ENCODE assay signal across 8 mouse cellular contexts in genomic region chr9:56213451-56214291, GRCm38 (mm10). TPM values are rescaled to one million over a fixed set of nuclear protein-coding genes. Genes with fewer than 3 reads are reported as not detected.
DNase-seq lines count a peak whose midpoint lies in the region; ATAC-seq and TF ChIP-seq lines count a peak whose summit lies in the region.
"Had no signal": no experiment of that assay in that cellular context is flagged by ENCODE, and none has a peak within 500 bp of the region (broad histone marks: within the 10 kb centered on the region; RNA-seq: fewer than 3 reads in every experiment).

No protein-coding gene starts in this region.

- H3K9me3 ChIP-seq in E14TG2a.4 (ENCODE audit: low read length) = peaks cover 6% of the 10 kb centered on the region; the same call in 1 of the 2 replicates
- H3K9me3 ChIP-seq in heart, embryonic 15.5 days (replicated peaks) = no peaks in the 10 kb centered on the region
- no peaks in the 10 kb centered on the region for H3K9me3 ChIP-seq in lung, embryonic 16.5 days (ENCODE audit: control insufficient read depth, low read length)
- H3K9me3 ChIP-seq: limb, embryonic 15.5 days had no signal

- no peaks in the 10 kb centered on the region for H3K36me3 ChIP-seq in E14TG2a.4 (ENCODE audit: insufficient read depth, low read length)
- H3K36me3 ChIP-seq in heart, embryonic 15.5 days = no peaks in the 10 kb centered on the region
- no peaks in the 10 kb centered on the region for H3K36me3 ChIP-seq in lung, embryonic 16.5 days (ENCODE audit: control insufficient read depth, insufficient read depth, low read length)
- H3K36me3 ChIP-seq: limb, embryonic 15.5 days had no signal

- TF ChIP-seq CTCF in E14TG2a.4 (conservative IDR thresholded peaks at IDR 0.05; ENCODE audit: low read length) = peak; percentile 81

- ATAC-seq in heart, embryonic 15.5 days (replicated peaks; ENCODE audit: insufficient number of reproducible peaks, insufficient read depth, low FRiP score, low read depth) = no peak
- ATAC-seq in lung, embryonic 16.5 days (ENCODE audit: low read depth) = peak; percentile 63

- peak overlapping the region; percentile 50 for H3K27ac ChIP-seq in heart, embryonic 15.5 days
- 0 out of 2 replicates have a peak overlapping the region, but pooled peaks have one; percentile 34 for H3K27ac ChIP-seq in lung, embryonic 16.5 days (ENCODE audit: low read length)
- H3K27ac ChIP-seq: limb, embryonic 15.5 days had no signal

- H3K9ac ChIP-seq in heart, embryonic 15.5 days = no peak overlapping the region
- H3K9ac ChIP-seq in lung, embryonic 16.5 days (ENCODE audit: low read length) = no peak overlapping the region
- H3K9ac ChIP-seq: limb, embryonic 15.5 days had no signal

- H3K4me2 ChIP-seq in heart, embryonic 15.5 days = peak overlapping the region; percentile 35; the same call in 1 of the 2 replicates
- no peak overlapping the region for H3K4me2 ChIP-seq in lung, embryonic 16.5 days (ENCODE audit: low read depth, low read length)
- H3K4me2 ChIP-seq: limb, embryonic 15.5 days had no signal

- H3K4me3 ChIP-seq in E14TG2a.4 (replicated peaks; ENCODE audit: low read length) = no peak overlapping the region
- H3K4me3 ChIP-seq in heart, embryonic 15.5 days = no peak overlapping the region
- H3K4me3 ChIP-seq in lung, embryonic 16.5 days (ENCODE audit: low read length) = no peak overlapping the region
- H3K4me3 ChIP-seq: limb, embryonic 15.5 days had no signal

- H3K27me3 ChIP-seq in E14TG2a.4 (ENCODE audit: insufficient read depth, low read length) = no peaks in the 10 kb centered on the region
- H3K27me3 ChIP-seq in heart, embryonic 15.5 days = no peaks in the 10 kb centered on the region
- no peaks in the 10 kb centered on the region for H3K27me3 ChIP-seq in lung, embryonic 16.5 days (ENCODE audit: control insufficient read depth, insufficient read depth, low read depth, low read length)
- H3K27me3 ChIP-seq: limb, embryonic 15.5 days had no signal

- H3K4me1 ChIP-seq in E14TG2a.4 (replicated peaks; ENCODE audit: low read depth, low read length) = peaks cover 10% of the 10 kb centered on the region
- H3K4me1 ChIP-seq in heart, embryonic 15.5 days (replicated peaks) = peaks cover 24% of the 10 kb centered on the region
- peaks cover 12% of the 10 kb centered on the region for H3K4me1 ChIP-seq in lung, embryonic 16.5 days (replicated peaks; ENCODE audit: control insufficient read depth, insufficient read depth, low read length)

- DNase-seq in adrenal gland, postnatal 36 days = peak; percentile 32 to 57
- peak; percentile 77 for DNase-seq in fibroblast of lung, adult 2 months (ENCODE audit: low read depth)
- DNase-seq in kidney, postnatal 10 days = peak; percentile 68
- peak; percentile 82 for DNase-seq in retina, postnatal 1 day

- 38% methylated on average over 11 of the region's 11 CpGs for WGBS in heart, embryonic 15.5 days
- 27% methylated on average over 11 of the region's 11 CpGs for WGBS in lung, embryonic 16.5 days

RNA-seq across cellular contexts. Expression of gene Tspan3, which starts 48.4 kb away (rescaled TPM):
- 100 to 1,000 TPM; 111 to 117 TPM for total RNA-seq in adrenal gland, postnatal 36 days (2021)
- 378 and 426 TPM in 2 replicates for polyA plus RNA-seq in heart, embryonic 15.5 days (2015; fragmentation: Nextera tagmentation; extraction: Ambion mirVana)
- polyA plus RNA-seq in lung, embryonic 16.5 days (2015; fragmentation: Nextera tagmentation; extraction: Ambion mirVana) = 406 and 422 TPM in 2 replicates
